Mouse (Mus musculus): ENCODE measurements around the gene Ly6g6d.

DNA sequence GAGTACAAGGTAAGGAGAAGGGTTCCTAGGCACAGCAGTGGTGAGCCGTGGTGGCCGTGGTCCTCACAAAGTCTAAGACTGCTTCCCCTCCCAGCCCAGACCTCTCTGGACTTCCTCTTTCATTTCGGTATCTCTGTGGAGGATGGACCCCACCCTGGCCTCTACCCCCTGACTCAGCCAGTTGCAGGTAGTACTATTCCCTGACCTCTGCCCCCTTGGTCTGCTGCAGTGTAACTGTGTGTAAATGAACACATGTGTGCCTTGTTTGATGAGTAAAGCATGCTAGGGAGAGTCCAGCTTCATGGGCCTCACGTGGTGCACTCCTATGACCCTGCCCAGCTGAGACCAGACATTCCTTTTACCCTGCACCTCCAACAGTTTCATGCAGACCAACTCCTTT, 54.1 kb downstream of the Ly6g6d start:
- TF ChIP-seq POLR2A (IDR thresholded peaks at IDR 0.05; ENCODE audit: low read depth, low read length) (no peak), CTCF (IDR thresholded peaks at IDR 0.05; ENCODE audit: extremely low read depth, insufficient read depth, insufficient read length, insufficient replicate concordance) (no peak)

Data from spleen, adult 2 months (tissue).